30 mouse cellular contexts compared by ENCODE assay signal in the genomic region with DNA sequence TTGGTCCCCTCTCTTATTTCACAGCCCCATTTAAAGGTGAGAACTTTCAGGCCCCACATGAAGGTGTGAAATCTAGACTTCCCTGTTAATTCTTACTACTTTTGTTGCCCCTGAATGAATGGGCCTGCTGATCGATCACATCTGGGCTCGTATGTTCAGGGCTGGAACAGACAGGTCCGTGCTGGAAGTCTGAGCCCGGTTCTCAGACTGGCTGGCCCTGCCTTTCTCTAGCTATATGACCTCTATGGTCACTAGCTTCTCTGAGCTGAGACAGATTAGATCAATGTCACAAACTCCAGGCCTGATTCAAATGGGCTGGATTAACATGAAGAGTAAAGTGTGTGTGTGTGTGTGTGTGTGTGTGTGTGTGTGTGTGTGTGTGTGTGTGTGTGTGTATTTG. TPM values are rescaled to one million over a fixed set of nuclear protein-coding genes. Genes with fewer than 3 reads are reported as not detected.
DNase-seq lines count a peak whose midpoint lies in the region; ATAC-seq and TF ChIP-seq lines count a peak whose summit lies in the region.
"Had no signal": no experiment of that assay in that cellular context is flagged by ENCODE, and none has a peak within 500 bp of the region (broad histone marks: within the 10 kb centered on the region; RNA-seq: fewer than 3 reads in every experiment).

No protein-coding gene starts in this region.

- H3K4me2 ChIP-seq in forebrain, postnatal 0 days (ENCODE audit: low read depth) = no peak overlapping the region
- H3K4me2 ChIP-seq in kidney, embryonic 15.5 days = no peak overlapping the region
- no peak overlapping the region for H3K4me2 ChIP-seq in neural tube, embryonic 11.5 days (ENCODE audit: low read depth)
- H3K4me2 ChIP-seq in neural tube, embryonic 15.5 days = no peak overlapping the region
- no peak overlapping the region for H3K4me2 ChIP-seq in stomach, postnatal 0 days (replicated peaks; ENCODE audit: low read depth)
- H3K4me2 ChIP-seq: embryonic facial prominence, embryonic 13.5 days; heart, embryonic 11.5 days had no signal

- ATAC-seq in forebrain, postnatal 0 days = no peak
- no peak for ATAC-seq in kidney, embryonic 15.5 days (replicated peaks; ENCODE audit: low FRiP score)
- ATAC-seq in neural tube, embryonic 11.5 days (ENCODE audit: insufficient read depth, low FRiP score, low TSS enrichment) = no peak
- no peak for ATAC-seq in neural tube, embryonic 15.5 days (ENCODE audit: low FRiP score)
- no peak for ATAC-seq in stomach, postnatal 0 days (ENCODE audit: low FRiP score, low TSS enrichment)
- ATAC-seq: lung, postnatal 0 days had no signal

- TF ChIP-seq CTCF in forebrain, postnatal 0 days (IDR thresholded peaks at IDR 0.05; ENCODE audit: low read depth) = no peak
- TF ChIP-seq CTCF in stomach, postnatal 0 days (IDR thresholded peaks at IDR 0.05; ENCODE audit: low read depth) = no peak

- H3K4me3 ChIP-seq in forebrain, embryonic 10.5 days = no peak overlapping the region
- no peak overlapping the region for H3K4me3 ChIP-seq in forebrain, postnatal 0 days (ENCODE audit: low read depth, low read length)
- no peak overlapping the region for H3K4me3 ChIP-seq in kidney, embryonic 15.5 days (replicated peaks)
- no peak overlapping the region for H3K4me3 ChIP-seq in neural tube, embryonic 11.5 days (ENCODE audit: low read depth, low read length)
- no peak overlapping the region for H3K4me3 ChIP-seq in neural tube, embryonic 15.5 days (replicated peaks)
- H3K4me3 ChIP-seq in stomach, postnatal 0 days (ENCODE audit: low read depth, low read length) = no peak overlapping the region
- H3K4me3 ChIP-seq: embryonic facial prominence, embryonic 13.5 days had no signal

- H3K36me3 ChIP-seq in forebrain, embryonic 10.5 days (replicated peaks) = no peaks in the 10 kb centered on the region
- H3K36me3 ChIP-seq in forebrain, postnatal 0 days (ENCODE audit: insufficient read depth) = no peaks in the 10 kb centered on the region
- H3K36me3 ChIP-seq in kidney, embryonic 15.5 days = no peaks in the 10 kb centered on the region
- no peaks in the 10 kb centered on the region for H3K36me3 ChIP-seq in neural tube, embryonic 11.5 days (ENCODE audit: control insufficient read depth, insufficient read depth, low read length)
- H3K36me3 ChIP-seq in neural tube, embryonic 15.5 days = no peaks in the 10 kb centered on the region
- H3K36me3 ChIP-seq in stomach, postnatal 0 days (ENCODE audit: control insufficient read depth, insufficient read depth, low read length) = no peaks in the 10 kb centered on the region
- H3K36me3 ChIP-seq: embryonic facial prominence, embryonic 13.5 days had no signal

- DNase-seq in forebrain, embryonic 10.5 days (ENCODE audit: extremely low spot score, low spot score) = no peak
- no peak for DNase-seq in forebrain, postnatal 0 days
- peak; percentile 34 for DNase-seq in kidney, postnatal 10 days
- no peak for DNase-seq in neural tube, embryonic 11.5 days (ENCODE audit: low spot score)
- DNase-seq in stomach, postnatal 0 days (ENCODE audit: low spot score) = no peak
- no peak for DNase-seq in urinary bladder, adult 2 months (ENCODE audit: low spot score)
- DNase-seq: cerebellum, adult 18-20 months; cerebellum, postnatal 25 days; heart, postnatal 10 days; liver; right cerebral cortex, postnatal 25 days; thymus, adult 18-20 months; thymus, postnatal 4 days had no signal

- peak overlapping the region; percentile 67; the same call in 1 of the 2 replicates for H3K27ac ChIP-seq in forebrain, embryonic 10.5 days
- no peak overlapping the region for H3K27ac ChIP-seq in forebrain, postnatal 0 days (ENCODE audit: low read depth, low read length)
- no peak overlapping the region for H3K27ac ChIP-seq in kidney, embryonic 15.5 days
- H3K27ac ChIP-seq in neural tube, embryonic 11.5 days (ENCODE audit: low read depth, low read length) = peak overlapping the region; percentile 73
- H3K27ac ChIP-seq in neural tube, embryonic 15.5 days (replicated peaks) = no peak overlapping the region
- H3K27ac ChIP-seq in stomach, postnatal 0 days (replicated peaks) = no peak overlapping the region
- H3K27ac ChIP-seq: embryonic facial prominence, embryonic 13.5 days; kidney, postnatal 0 days had no signal

- TF ChIP-seq EP300 in stomach, postnatal 0 days (optimal IDR thresholded peaks at IDR 0.05) = no peak

- 54% methylated on average over 4 of the region's 4 CpGs for WGBS in forebrain, embryonic 10.5 days
- 42% methylated on average over 4 of the region's 4 CpGs for WGBS in forebrain, postnatal 0 days
- WGBS in kidney, embryonic 15.5 days = 39% methylated on average over 4 of the region's 4 CpGs
- WGBS in neural tube, embryonic 11.5 days = 24% methylated on average over 4 of the region's 4 CpGs
- 40% methylated on average over 4 of the region's 4 CpGs for WGBS in neural tube, embryonic 15.5 days
- WGBS in stomach, postnatal 0 days = 49% methylated on average over 4 of the region's 4 CpGs

- peaks cover 18% of the 10 kb centered on the region for H3K27me3 ChIP-seq in forebrain, embryonic 10.5 days (ENCODE audit: poor library complexity, severe bottlenecking)
- H3K27me3 ChIP-seq in forebrain, postnatal 0 days (ENCODE audit: insufficient read depth, low read length) = no peaks in the 10 kb centered on the region
- H3K27me3 ChIP-seq in kidney, embryonic 15.5 days = peaks cover 9% of the 10 kb centered on the region
- no peaks in the 10 kb centered on the region for H3K27me3 ChIP-seq in neural tube, embryonic 11.5 days (ENCODE audit: control insufficient read depth, insufficient read depth, low read length)
- H3K27me3 ChIP-seq in neural tube, embryonic 15.5 days (replicated peaks) = no peaks in the 10 kb centered on the region; the same call in 1 of the 2 replicates
- no peaks in the 10 kb centered on the region for H3K27me3 ChIP-seq in stomach, postnatal 0 days (ENCODE audit: control insufficient read depth, insufficient read depth, low read length)
- H3K27me3 ChIP-seq: CH12.LX; embryonic facial prominence, embryonic 13.5 days had no signal

- H3K4me1 ChIP-seq in forebrain, embryonic 10.5 days = peaks cover 60% of the 10 kb centered on the region
- peaks cover 19% of the 10 kb centered on the region for H3K4me1 ChIP-seq in forebrain, postnatal 0 days (ENCODE audit: insufficient read depth)
- peaks cover 48% of the 10 kb centered on the region for H3K4me1 ChIP-seq in kidney, embryonic 15.5 days
- H3K4me1 ChIP-seq in neural tube, embryonic 11.5 days (ENCODE audit: control insufficient read depth, insufficient read depth, low read length) = peaks cover 43% of the 10 kb centered on the region
- peaks cover 42% of the 10 kb centered on the region for H3K4me1 ChIP-seq in neural tube, embryonic 15.5 days
- H3K4me1 ChIP-seq in stomach, postnatal 0 days (replicated peaks; ENCODE audit: control insufficient read depth, insufficient read depth) = no peaks in the 10 kb centered on the region

- H3K9me3 ChIP-seq in forebrain, embryonic 10.5 days = peaks cover 6% of the 10 kb centered on the region; the same call in 1 of the 2 replicates
- H3K9me3 ChIP-seq in forebrain, postnatal 0 days (ENCODE audit: low read length) = no peaks in the 10 kb centered on the region
- no peaks in the 10 kb centered on the region; the same call in 1 of the 2 replicates for H3K9me3 ChIP-seq in kidney, embryonic 15.5 days (replicated peaks)
- H3K9me3 ChIP-seq in neural tube, embryonic 11.5 days (ENCODE audit: control insufficient read depth, low read length) = no peaks in the 10 kb centered on the region
- H3K9me3 ChIP-seq in neural tube, embryonic 15.5 days (replicated peaks) = no peaks in the 10 kb centered on the region
- no peaks in the 10 kb centered on the region for H3K9me3 ChIP-seq in stomach, postnatal 0 days (ENCODE audit: control insufficient read depth, low read length)

- H3K9ac ChIP-seq in forebrain, postnatal 0 days = no peak overlapping the region
- no peak overlapping the region for H3K9ac ChIP-seq in kidney, embryonic 15.5 days
- H3K9ac ChIP-seq in neural tube, embryonic 11.5 days (ENCODE audit: low read length) = no peak overlapping the region
- no peak overlapping the region for H3K9ac ChIP-seq in neural tube, embryonic 15.5 days (replicated peaks)
- H3K9ac ChIP-seq in stomach, postnatal 0 days (ENCODE audit: low read length) = no peak overlapping the region
- H3K9ac ChIP-seq: embryonic facial prominence, embryonic 13.5 days had no signal

RNA-seq across cellular contexts. Expression of gene Ccdc182, which starts 14.9 kb away (rescaled TPM):
- 0.17 and 0.73 TPM in 2 replicates for polyA plus RNA-seq in forebrain, embryonic 10.5 days (2016; fragmentation: Nextera tagmentation; extraction: Ambion mirVana)
- not detected in 2 replicates for total RNA-seq in forebrain, postnatal 0 days (2014; rRNA removed)
- not detected in 2 replicates for polyA plus RNA-seq in forebrain, postnatal 0 days (2015; fragmentation: Nextera tagmentation; extraction: Ambion mirVana)
- polyA plus RNA-seq in kidney, embryonic 15.5 days (2015; fragmentation: Nextera tagmentation; extraction: Ambion mirVana) = 3.1 and 3.7 TPM in 2 replicates
- 17.9 and 18.4 TPM in 2 replicates for polyA plus RNA-seq in neural tube, embryonic 11.5 days (2014; fragmentation: Nextera tagmentation; extraction: Ambion mirVana)
- 0.13 and 0.15 TPM in 2 replicates for polyA plus RNA-seq in neural tube, embryonic 15.5 days (2015; fragmentation: Nextera tagmentation; extraction: Ambion mirVana)
- polyA plus RNA-seq in stomach, postnatal 0 days (2015; fragmentation: Nextera tagmentation; extraction: Ambion mirVana) = not detected in 2 replicates
- not detected in 2 replicates for polyA plus RNA-seq in urinary bladder, adult 2 months (2012; rRNA removed)
- total RNA-seq: adrenal gland, postnatal 4 days; CH12.LX; gastrocnemius, adult 18-20 months; gastrocnemius, postnatal 4 days; heart, postnatal 10 days; layer of hippocampus, adult 8-10 months; left cerebral cortex, postnatal 25 days; MEL; neutrophil, adult 5-6 weeks had no signal
- polyA plus RNA-seq: heart, embryonic 11.5 days; liver, embryonic 16.5 days; lung, postnatal 0 days; spleen, adult 2 months; stomach, embryonic 14.5 days had no signal

Comparison
In these comparisons a context has a peak if more than half of its experiments do, and no peak if none do; other contexts are left out.
1. H3K27ac ChIP-seq: peak in forebrain, embryonic 10.5 days (single experiment) and neural tube, embryonic 11.5 days (single experiment); none in forebrain, postnatal 0 days (single experiment), kidney, embryonic 15.5 days (single experiment), neural tube, embryonic 15.5 days (single experiment) and stomach, postnatal 0 days (single experiment).